Mouse (Mus musculus): ENCODE data around the gene Rnf138rt1. TPM values are rescaled to one million over a fixed set of nuclear protein-coding genes. Genes with fewer than 3 reads are reported as not detected.

The Rnf138rt1 gene
- polyA plus RNA-seq (2014; fragmentation: Nextera tagmentation; extraction: Ambion mirVana), result 0.42 and 0.50 TPM in 2 replicates

GRCm38 (mm10) chrX:163760617-163761434 lies at the start of gene Rnf138rt1:
Gene Rnf138rt1, minus strand, starts transcription at chrX:163761329.
- WGBS, result 27% methylated on average over 42 of the region's 42 CpGs
- peak within 1 kb of the TSS; percentile 62 for H3K4me2 ChIP-seq (replicated peaks; ENCODE audit: low read depth, low read length)
- H3K9ac ChIP-seq (ENCODE audit: low read depth, low read length), result 0 out of 2 replicates have a peak within 1 kb of the TSS, but pooled peaks have one; percentile 15
- peaks cover 13% of the 10 kb centered on the region for H3K27me3 ChIP-seq (ENCODE audit: control insufficient read depth, insufficient read depth, low read length)
- no peaks in the 10 kb centered on the region for H3K36me3 ChIP-seq (ENCODE audit: control insufficient read depth, insufficient read depth, low read length)
- H3K9me3 ChIP-seq (ENCODE audit: control insufficient read depth, low read length), result no peaks in the 10 kb centered on the region
- no peak within 1 kb of the TSS for H3K27ac ChIP-seq (ENCODE audit: low read depth, low read length)
- peak; percentile 60 for DNase-seq (ENCODE audit: low spot score)
- ATAC-seq (ENCODE audit: low FRiP score), result peak; percentile 88
- H3K4me3 ChIP-seq (ENCODE audit: low read depth, low read length), result peak within 1 kb of the TSS; percentile 37
- no peaks in the 10 kb centered on the region for H3K4me1 ChIP-seq (replicated peaks; ENCODE audit: control insufficient read depth, insufficient read depth, low read length)

DNA sequence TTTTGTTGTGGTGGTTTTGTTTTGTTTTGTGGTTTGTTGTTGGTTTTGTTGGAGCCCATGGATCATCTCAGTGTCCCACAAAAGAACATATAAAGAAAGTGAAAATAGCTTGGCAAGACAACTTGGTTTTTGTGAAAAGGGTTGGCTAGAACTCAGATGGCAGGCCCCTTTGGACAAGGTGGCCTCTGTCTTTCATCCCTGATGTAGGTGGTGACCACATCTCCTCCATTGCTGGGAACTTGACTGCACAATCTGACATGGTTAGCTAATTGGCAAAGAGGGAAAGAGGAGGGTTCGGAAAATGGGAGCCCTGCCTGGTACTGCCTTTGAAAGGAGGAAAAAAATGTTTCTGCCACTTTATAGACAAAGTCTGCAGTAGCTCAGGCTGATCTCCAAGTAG lies 46.1 kb upstream of the Rnf138rt1 start:
- Histone ChIP-seq H3K9me3 (ENCODE audit: control insufficient read depth, low read length) (no peaks in the 10 kb centered on the region), H3K27me3 (ENCODE audit: control insufficient read depth, insufficient read depth, low read length) (peaks cover 2% of the 10 kb centered on the region; the same call in 1 of the 2 replicates), H3K9ac (ENCODE audit: low read depth, low read length) (no peak overlapping the region), H3K27ac (ENCODE audit: low read depth, low read length) (no peak overlapping the region), H3K4me3 (ENCODE audit: low read depth, low read length) (no peak overlapping the region), H3K36me3 (ENCODE audit: control insufficient read depth, insufficient read depth, low read length) (no peaks in the 10 kb centered on the region), H3K4me2 (replicated peaks; ENCODE audit: low read depth, low read length) (no peak overlapping the region), H3K4me1 (replicated peaks; ENCODE audit: control insufficient read depth, insufficient read depth, low read length) (no peaks in the 10 kb centered on the region)
- no peak for ATAC-seq (ENCODE audit: low FRiP score)
- WGBS, result 79% methylated on average over 1 of the region's 1 CpGs
- DNase-seq (ENCODE audit: low spot score), result no peak

GRCm38 (mm10) chrX:163766290-163766689 lies 5.2 kb upstream of the Rnf138rt1 start:
- Histone ChIP-seq H3K9me3 (ENCODE audit: control insufficient read depth, low read length) (no peaks in the 10 kb centered on the region), H3K36me3 (ENCODE audit: control insufficient read depth, insufficient read depth, low read length) (no peaks in the 10 kb centered on the region), H3K27me3 (ENCODE audit: control insufficient read depth, insufficient read depth, low read length) (peaks cover 10% of the 10 kb centered on the region; the same call in 1 of the 2 replicates), H3K27ac (ENCODE audit: low read depth, low read length) (no peak overlapping the region), H3K4me3 (ENCODE audit: low read depth, low read length) (no peak overlapping the region), H3K4me1 (replicated peaks; ENCODE audit: control insufficient read depth, insufficient read depth, low read length) (no peaks in the 10 kb centered on the region), H3K9ac (ENCODE audit: low read depth, low read length) (no peak overlapping the region), H3K4me2 (replicated peaks; ENCODE audit: low read depth, low read length) (no peak overlapping the region)
- WGBS, result 30% methylated on average over 3 of the region's 3 CpGs
- DNase-seq (ENCODE audit: low spot score) (no peak), ATAC-seq (ENCODE audit: low FRiP score) (no peak)

GRCm38 (mm10) chrX:163761435-163761828 lies 303 bp upstream of the Rnf138rt1 start:
- Histone ChIP-seq H3K27me3 (ENCODE audit: control insufficient read depth, insufficient read depth, low read length) (peaks cover 13% of the 10 kb centered on the region), H3K4me3 (ENCODE audit: low read depth, low read length) (peak overlapping the region; percentile 37), H3K4me2 (replicated peaks; ENCODE audit: low read depth, low read length) (peak overlapping the region; percentile 62), H3K27ac (ENCODE audit: low read depth, low read length) (no peak overlapping the region), H3K9me3 (ENCODE audit: control insufficient read depth, low read length) (no peaks in the 10 kb centered on the region), H3K9ac (ENCODE audit: low read depth, low read length) (no peak overlapping the region), H3K4me1 (replicated peaks; ENCODE audit: control insufficient read depth, insufficient read depth, low read length) (no peaks in the 10 kb centered on the region), H3K36me3 (ENCODE audit: control insufficient read depth, insufficient read depth, low read length) (no peaks in the 10 kb centered on the region)
- peak; percentile 44; the same call in 1 of the 2 replicates for ATAC-seq (ENCODE audit: low FRiP score)
- WGBS, result 26% methylated on average over 10 of the region's 10 CpGs
- DNase-seq (ENCODE audit: low spot score), result no peak

DNA sequence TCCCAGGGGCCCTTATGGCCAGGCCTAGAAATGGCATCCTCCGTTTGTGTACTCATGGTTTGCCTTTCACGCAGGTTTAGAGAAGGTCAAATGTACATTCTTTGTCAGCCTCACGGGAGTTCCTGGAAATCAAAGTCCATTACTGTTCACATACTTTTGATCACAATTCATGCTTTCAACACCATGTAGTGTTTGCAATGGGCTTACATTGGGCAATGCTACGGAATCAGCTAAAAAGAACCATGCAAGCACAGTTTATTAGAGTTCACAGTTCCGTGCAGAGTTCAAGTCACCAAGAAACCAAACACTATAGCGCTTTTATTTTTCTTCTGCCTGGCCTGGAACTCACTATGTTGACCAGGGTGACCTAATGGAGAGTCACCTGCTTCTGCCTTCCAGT lies 15.1 kb downstream of the Rnf138rt1 start:
- Histone ChIP-seq H3K9me3 (ENCODE audit: control insufficient read depth, low read length) (no peaks in the 10 kb centered on the region), H3K4me3 (ENCODE audit: low read depth, low read length) (no peak overlapping the region), H3K9ac (ENCODE audit: low read depth, low read length) (no peak overlapping the region), H3K4me1 (replicated peaks; ENCODE audit: control insufficient read depth, insufficient read depth, low read length) (no peaks in the 10 kb centered on the region), H3K27ac (ENCODE audit: low read depth, low read length) (no peak overlapping the region), H3K36me3 (ENCODE audit: control insufficient read depth, insufficient read depth, low read length) (no peaks in the 10 kb centered on the region), H3K4me2 (replicated peaks; ENCODE audit: low read depth, low read length) (no peak overlapping the region), H3K27me3 (ENCODE audit: control insufficient read depth, insufficient read depth, low read length) (peaks cover 2% of the 10 kb centered on the region; the same call in 1 of the 2 replicates)
- 83% methylated on average over 6 of the region's 6 CpGs for WGBS
- ATAC-seq (ENCODE audit: low FRiP score), result no peak
- no peak for DNase-seq (ENCODE audit: low spot score)

GRCm38 (mm10) chrX:163743896-163744295 lies 17.2 kb downstream of the Rnf138rt1 start:
- H3K4me2 ChIP-seq (replicated peaks; ENCODE audit: low read depth, low read length), result no peak overlapping the region
- no peak for ATAC-seq (ENCODE audit: low FRiP score)
- DNase-seq (ENCODE audit: low spot score), result no peak
- H3K4me1 ChIP-seq (replicated peaks; ENCODE audit: control insufficient read depth, insufficient read depth, low read length), result no peaks in the 10 kb centered on the region
- no peak overlapping the region for H3K27ac ChIP-seq (ENCODE audit: low read depth, low read length)
- no peaks in the 10 kb centered on the region for H3K36me3 ChIP-seq (ENCODE audit: control insufficient read depth, insufficient read depth, low read length)
- no peak overlapping the region for H3K4me3 ChIP-seq (ENCODE audit: low read depth, low read length)
- WGBS, result 68% methylated on average over 2 of the region's 2 CpGs
- H3K9me3 ChIP-seq (ENCODE audit: control insufficient read depth, low read length), result no peaks in the 10 kb centered on the region
- H3K27me3 ChIP-seq (ENCODE audit: control insufficient read depth, insufficient read depth, low read length), result peaks cover 2% of the 10 kb centered on the region; the same call in 1 of the 2 replicates
- no peak overlapping the region for H3K9ac ChIP-seq (ENCODE audit: low read depth, low read length)

GRCm38 (mm10) chrX:163738904-163739303 lies 22.2 kb downstream of the Rnf138rt1 start:
- Histone ChIP-seq H3K4me2 (replicated peaks; ENCODE audit: low read depth, low read length) (no peak overlapping the region), H3K27ac (ENCODE audit: low read depth, low read length) (no peak overlapping the region), H3K36me3 (ENCODE audit: control insufficient read depth, insufficient read depth, low read length) (no peaks in the 10 kb centered on the region), H3K4me3 (ENCODE audit: low read depth, low read length) (no peak overlapping the region), H3K9ac (ENCODE audit: low read depth, low read length) (no peak overlapping the region), H3K4me1 (replicated peaks; ENCODE audit: control insufficient read depth, insufficient read depth, low read length) (no peaks in the 10 kb centered on the region), H3K9me3 (ENCODE audit: control insufficient read depth, low read length) (no peaks in the 10 kb centered on the region), H3K27me3 (ENCODE audit: control insufficient read depth, insufficient read depth, low read length) (no peaks in the 10 kb centered on the region; the same call in 1 of the 2 replicates)
- WGBS, result 63% methylated on average over 1 of the region's 1 CpGs
- ATAC-seq (ENCODE audit: low FRiP score) (no peak), DNase-seq (ENCODE audit: low spot score) (no peak)

DNA sequence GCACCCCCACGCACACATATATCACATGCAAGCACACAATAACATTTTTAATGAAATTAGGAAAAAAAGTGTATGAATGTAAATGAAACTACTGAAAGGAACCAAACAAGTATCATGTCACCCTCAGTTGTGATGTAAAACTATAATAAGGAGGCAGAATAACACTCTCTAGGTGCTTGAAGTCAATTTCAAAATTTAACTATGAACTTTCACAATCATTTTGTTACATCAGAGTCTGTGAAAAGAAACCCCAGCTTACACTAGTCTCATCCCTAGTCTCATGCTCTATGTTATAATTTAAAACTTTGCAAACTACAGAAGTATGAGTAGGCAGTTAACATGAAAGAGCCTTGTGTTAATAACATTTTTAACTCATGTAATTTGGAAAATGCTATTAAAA lies 27.0 kb downstream of the Rnf138rt1 start:
- no peak for ATAC-seq (ENCODE audit: low FRiP score)
- DNase-seq (ENCODE audit: low spot score), result no peak
- no peaks in the 10 kb centered on the region for H3K36me3 ChIP-seq (ENCODE audit: control insufficient read depth, insufficient read depth, low read length)
- no peak overlapping the region for H3K9ac ChIP-seq (ENCODE audit: low read depth, low read length)
- H3K9me3 ChIP-seq (ENCODE audit: control insufficient read depth, low read length), result no peaks in the 10 kb centered on the region
- H3K4me3 ChIP-seq (ENCODE audit: low read depth, low read length), result no peak overlapping the region
- H3K4me2 ChIP-seq (replicated peaks; ENCODE audit: low read depth, low read length), result no peak overlapping the region
- no peaks in the 10 kb centered on the region for H3K4me1 ChIP-seq (replicated peaks; ENCODE audit: control insufficient read depth, insufficient read depth, low read length)
- no peak overlapping the region for H3K27ac ChIP-seq (ENCODE audit: low read depth, low read length)
- no peaks in the 10 kb centered on the region for H3K27me3 ChIP-seq (ENCODE audit: control insufficient read depth, insufficient read depth, low read length)
- 95% methylated on average over 1 of the region's 1 CpGs for WGBS

DNA sequence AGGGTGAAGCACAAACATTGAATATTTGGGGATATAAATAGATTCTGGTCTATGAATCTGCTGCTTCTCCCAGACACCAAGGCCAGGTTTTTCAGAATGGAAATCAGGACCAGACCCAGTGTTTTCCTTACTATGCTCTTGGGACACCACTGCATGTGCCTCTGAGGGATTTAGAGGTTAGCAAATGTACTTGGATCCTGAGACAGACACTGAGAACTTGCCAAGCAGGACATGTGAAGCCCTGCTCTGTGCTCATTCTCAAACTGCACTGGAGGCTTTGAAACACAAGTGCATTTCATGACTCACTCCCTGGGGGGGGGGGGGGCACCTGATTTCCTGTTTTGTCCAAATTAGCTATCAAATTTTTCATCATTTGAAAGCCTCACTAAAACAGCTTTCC lies 37.5 kb downstream of the Rnf138rt1 start:
- peaks cover 3% of the 10 kb centered on the region; the same call in 1 of the 2 replicates for H3K27me3 ChIP-seq (ENCODE audit: control insufficient read depth, insufficient read depth, low read length)

More for the DNA sequence above, 37.5 kb downstream of the Rnf138rt1 start:
- H3K9me3 ChIP-seq (ENCODE audit: control insufficient read depth, low read length), result no peaks in the 10 kb centered on the region
- H3K36me3 ChIP-seq (ENCODE audit: control insufficient read depth, insufficient read depth, low read length), result no peaks in the 10 kb centered on the region
- no peak overlapping the region for H3K9ac ChIP-seq (ENCODE audit: low read depth, low read length)
- H3K27ac ChIP-seq (ENCODE audit: low read depth, low read length), result no peak overlapping the region
- no peak overlapping the region for H3K4me2 ChIP-seq (replicated peaks; ENCODE audit: low read depth, low read length)
- DNase-seq (ENCODE audit: low spot score), result peak; percentile 1
- no peaks in the 10 kb centered on the region for H3K4me1 ChIP-seq (replicated peaks; ENCODE audit: control insufficient read depth, insufficient read depth, low read length)
- no peak overlapping the region for H3K4me3 ChIP-seq (ENCODE audit: low read depth, low read length)
- ATAC-seq (ENCODE audit: low FRiP score), result no peak
